Mouse (Mus musculus) frontal cortex, adult (tissue): ENCODE measurements at regions not wholly inside any gene's neighbourhood (a gene's known extent, or its start where the extent isn't known, plus 50 kb on each side); places are given as distances from the start of the nearest gene placed in this dataset.
A peak's percentile ranks its signal among the peaks of the same experiment; 100 is the strongest.

Experiments
- ATAC-seq: cut with Nextera tagmentation; 2 replicates; pipeline ENCODE4 v1.9.2; 2017; ENCODE audit warnings: mild to moderate bottlenecking, moderate library complexity, mixed read lengths; ENCODE audit not compliant: low TSS enrichment

DNA sequence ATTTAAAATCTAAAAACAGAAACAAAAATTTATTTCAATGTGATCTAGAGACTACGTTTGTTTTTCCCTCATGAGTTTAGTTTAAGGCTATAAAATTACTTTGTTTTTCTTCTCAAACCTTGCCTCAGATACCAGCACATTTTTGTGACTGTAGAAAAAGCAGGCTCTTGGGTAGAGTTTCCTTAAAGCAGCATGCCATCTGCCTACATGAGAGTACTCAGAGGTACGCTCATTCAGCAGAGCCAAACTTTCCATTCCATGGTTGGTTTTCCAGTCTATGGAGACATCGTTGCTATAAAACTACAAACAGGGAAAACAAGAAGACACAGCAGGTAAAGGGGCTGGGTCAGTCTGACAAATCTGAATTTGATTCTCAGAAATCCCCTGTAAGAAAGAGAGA, 705.4 kb upstream of the Celf2 start:
- ATAC-seq, result peak; percentile 80; the same call in 1 of the 2 replicates
